Mouse (Mus musculus) embryonic facial prominence, embryonic 12.5 days (tissue): ENCODE data around the gene Fam155a. TPM values are rescaled to one million over a fixed set of nuclear protein-coding genes. Genes with fewer than 3 reads are reported as not detected.

ENCODE experiments used
- ATAC-seq: fragments of 200-750 bp; cut with Nextera tagmentation; 2 replicates; pipeline ENCODE4 v1.8.0; 2017; ENCODE audit not compliant: insufficient number of reproducible peaks, insufficient read depth, low FRiP score, low TSS enrichment
- H3K27ac ChIP-seq: fragments of 300-500 bp; sonication (generic); 2 replicates; pipeline ENCODE4 v1.5.1; 2016; ENCODE audit warnings: mild to moderate bottlenecking
- H3K27me3 ChIP-seq: fragments of 300-500 bp; sonication (generic); 2 replicates; pipeline ENCODE4 v1.6.1; 2016; ENCODE audit warnings: mild to moderate bottlenecking, moderate library complexity
- H3K36me3 ChIP-seq: fragments of 300-500 bp; sonication (generic); 2 replicates; pipeline ENCODE4 v1.6.1; 2016; ENCODE audit warnings: mild to moderate bottlenecking
- H3K4me1 ChIP-seq: fragments of 300-500 bp; sonication (generic); 2 replicates; pipeline ENCODE4 v1.6.1; 2016
- H3K4me2 ChIP-seq: fragments of 300-500 bp; sonication (generic); replicated peaks from 2 replicates; pipeline ENCODE4 v1.6.1; 2016; ENCODE audit warnings: mild to moderate bottlenecking, moderate library complexity
- H3K4me3 ChIP-seq: fragments of 300-500 bp; sonication (generic); 2 replicates; pipeline ENCODE4 v1.5.1; 2016; ENCODE audit warnings: mild to moderate bottlenecking
- H3K9ac ChIP-seq: fragments of 300-500 bp; sonication (generic); 2 replicates; pipeline ENCODE4 v1.6.1; 2016; ENCODE audit warnings: mild to moderate bottlenecking, moderate library complexity
- H3K9me3 ChIP-seq: fragments of 300-500 bp; sonication (generic); 2 replicates; pipeline ENCODE4 v1.6.1; 2016; ENCODE audit warnings: mild to moderate bottlenecking, moderate library complexity
- WGBS: fragments of 180-500 bp; shearing (Covaris S2); methylation state at CpG from one replicate; pipeline ENCODE4 v1.1.7; 2016; 5-methylcytosine and 5-hydroxymethylcytosine counted together
- polyA plus RNA-seq: library from polyadenylated mRNA; unstranded; fragments of >200 nt; fragmentation: Nextera tagmentation; extraction: Ambion mirVana; gene quantifications from 2 replicates; pipeline ENCODE4 v1.2.1, GENCODE M21; 2016

Fam155a gene
- polyA plus RNA-seq, 1 experiment from 2014 or later, result 1.3 TPM

DNA sequence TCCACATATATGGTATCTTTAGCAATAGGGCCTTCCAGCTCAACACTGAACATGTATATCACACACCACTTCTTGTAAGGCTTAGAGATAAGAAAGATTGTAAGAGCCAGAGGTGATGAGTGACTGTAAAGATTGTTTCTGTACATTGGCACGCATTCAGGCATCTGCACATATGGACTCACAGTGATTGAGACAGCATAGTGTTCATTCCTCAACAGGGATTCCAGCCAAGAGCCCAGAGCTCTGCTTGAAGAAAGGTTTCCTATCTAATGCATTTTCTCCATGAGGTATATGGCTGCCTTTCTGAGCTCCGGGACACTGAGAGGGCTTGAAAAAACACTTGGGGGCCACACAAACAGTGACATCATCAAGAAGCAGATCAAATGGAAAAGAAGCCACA lies 438.2 kb downstream of the Fam155a start:
- H3K36me3 ChIP-seq, result no peaks in the 10 kb centered on the region
- no peak for ATAC-seq
- H3K27me3 ChIP-seq, result no peaks in the 10 kb centered on the region
- no peak overlapping the region for H3K4me2 ChIP-seq
- H3K9me3 ChIP-seq, result no peaks in the 10 kb centered on the region
- no peak overlapping the region for H3K27ac ChIP-seq
- H3K9ac ChIP-seq, result no peak overlapping the region
- H3K4me3 ChIP-seq, result no peak overlapping the region
- no peaks in the 10 kb centered on the region for H3K4me1 ChIP-seq
- WGBS, result 95% methylated on average over 2 of the region's 2 CpGs

DNA sequence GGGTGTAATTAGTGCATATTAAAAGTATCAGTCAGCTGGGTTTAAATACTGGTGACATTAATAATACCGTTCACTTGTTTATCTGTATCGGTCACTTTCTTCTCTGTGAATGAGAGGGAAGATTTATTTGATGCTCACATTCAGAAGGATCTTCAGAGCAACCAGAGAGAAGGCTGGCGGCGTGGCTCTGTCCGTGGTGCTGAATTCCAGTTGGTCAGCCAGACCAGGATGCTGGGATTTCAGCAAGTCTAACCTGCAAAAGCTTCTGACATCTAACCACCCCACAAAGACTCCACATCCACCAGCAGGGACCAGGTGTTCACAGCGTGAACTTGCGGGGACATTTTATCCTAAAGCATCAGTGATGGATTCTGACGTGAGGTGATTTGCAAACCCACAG lies 461.5 kb downstream of the Fam155a start:
- ATAC-seq, result no peak
- Histone ChIP-seq H3K27ac (no peak overlapping the region), H3K36me3 (no peaks in the 10 kb centered on the region), H3K27me3 (no peaks in the 10 kb centered on the region), H3K4me3 (no peak overlapping the region), H3K4me1 (no peaks in the 10 kb centered on the region), H3K4me2 (no peak overlapping the region), H3K9me3 (no peaks in the 10 kb centered on the region), H3K9ac (no peak overlapping the region)
- 28% methylated on average over 8 of the region's 8 CpGs for whole genome bisulfite sequencing

DNA sequence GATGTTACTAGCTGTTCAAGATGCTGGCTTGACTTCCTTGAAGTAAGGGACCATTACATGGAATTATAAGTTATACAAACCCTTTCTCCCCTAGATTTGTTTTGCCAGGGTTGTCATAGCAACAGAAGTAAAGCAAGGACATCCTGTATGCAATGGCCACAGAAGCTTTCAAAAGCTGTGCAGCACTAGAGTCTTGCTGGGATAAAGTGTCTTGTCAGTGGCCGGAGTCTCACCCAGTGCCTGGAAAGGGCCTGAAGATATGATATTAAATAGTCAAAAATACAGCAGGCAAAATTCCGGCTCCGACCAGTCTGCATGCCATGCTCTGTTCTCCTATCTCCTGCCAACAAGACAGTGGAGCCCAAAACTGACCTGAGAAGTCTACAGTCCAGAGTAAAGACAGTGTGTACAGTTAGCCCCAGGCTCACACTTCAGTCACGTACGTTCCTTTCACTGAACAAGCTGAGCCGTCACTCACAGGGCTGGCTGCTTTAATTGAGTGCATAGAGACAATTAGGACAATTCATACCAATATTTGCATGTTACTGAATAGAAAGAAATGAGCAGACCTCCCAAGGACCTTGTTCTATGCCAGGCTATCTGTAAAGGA lies 467.3 kb downstream of the Fam155a start:
- Histone ChIP-seq H3K4me3 (no peak overlapping the region), H3K27ac (no peak overlapping the region), H3K4me1 (no peaks in the 10 kb centered on the region), H3K9me3 (no peaks in the 10 kb centered on the region), H3K36me3 (no peaks in the 10 kb centered on the region), H3K9ac (no peak overlapping the region), H3K4me2 (no peak overlapping the region), H3K27me3 (no peaks in the 10 kb centered on the region)
- 75% methylated on average over 6 of the region's 6 CpGs for whole genome bisulfite sequencing
- no peak for ATAC-seq

DNA sequence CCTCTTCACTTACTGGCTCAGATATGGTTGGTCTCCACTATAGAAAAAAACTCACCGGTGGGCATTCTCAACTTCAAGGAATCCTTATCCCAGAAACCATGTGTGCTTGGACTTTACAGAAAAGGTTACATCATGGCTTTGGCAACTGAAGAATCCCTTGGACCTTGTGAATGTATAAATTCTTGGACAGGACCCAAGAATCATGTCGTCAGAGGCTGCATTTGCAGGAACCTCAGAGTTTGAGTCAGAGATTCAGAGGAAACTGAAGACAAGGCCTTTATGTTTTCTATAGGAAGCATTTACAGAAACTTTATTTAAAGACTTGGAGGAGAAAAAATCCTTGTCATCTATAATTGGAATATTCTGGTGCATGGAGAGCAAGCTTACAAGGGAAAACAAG lies 475.9 kb downstream of the Fam155a start:
- H3K9ac ChIP-seq, result no peak overlapping the region
- H3K27ac ChIP-seq, result no peak overlapping the region
- H3K4me3 ChIP-seq, result no peak overlapping the region
- no peaks in the 10 kb centered on the region for H3K27me3 ChIP-seq
- H3K4me2 ChIP-seq, result no peak overlapping the region
- no peaks in the 10 kb centered on the region for H3K9me3 ChIP-seq
- 85% methylated on average over 2 of the region's 2 CpGs for WGBS
- no peaks in the 10 kb centered on the region for H3K4me1 ChIP-seq
- no peaks in the 10 kb centered on the region for H3K36me3 ChIP-seq
- no peak for ATAC-seq

DNA sequence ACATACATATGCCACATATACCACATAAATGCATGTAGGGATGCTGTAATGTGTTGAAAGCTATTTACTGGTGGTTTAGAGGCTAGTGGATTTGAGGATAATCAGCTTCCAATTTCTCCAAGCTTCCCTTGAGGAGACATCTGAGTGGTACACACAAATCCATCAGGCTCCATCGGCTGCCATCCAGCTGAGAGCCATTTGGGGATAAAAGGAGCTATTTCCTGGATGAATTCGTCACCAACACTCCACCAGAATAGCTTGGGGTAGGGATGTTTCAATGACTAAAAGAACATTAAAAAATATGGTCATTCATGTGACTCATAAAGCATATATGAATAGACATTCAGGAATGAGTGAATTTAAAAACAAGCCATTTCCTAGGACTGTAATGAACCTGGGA lies 478.4 kb downstream of the Fam155a start:
- Histone ChIP-seq H3K4me2 (no peak overlapping the region), H3K27me3 (no peaks in the 10 kb centered on the region), H3K4me3 (no peak overlapping the region), H3K4me1 (no peaks in the 10 kb centered on the region), H3K27ac (no peak overlapping the region), H3K36me3 (no peaks in the 10 kb centered on the region), H3K9ac (no peak overlapping the region), H3K9me3 (no peaks in the 10 kb centered on the region)
- no peak for ATAC-seq
- WGBS, result 61% methylated on average over 2 of the region's 2 CpGs

DNA sequence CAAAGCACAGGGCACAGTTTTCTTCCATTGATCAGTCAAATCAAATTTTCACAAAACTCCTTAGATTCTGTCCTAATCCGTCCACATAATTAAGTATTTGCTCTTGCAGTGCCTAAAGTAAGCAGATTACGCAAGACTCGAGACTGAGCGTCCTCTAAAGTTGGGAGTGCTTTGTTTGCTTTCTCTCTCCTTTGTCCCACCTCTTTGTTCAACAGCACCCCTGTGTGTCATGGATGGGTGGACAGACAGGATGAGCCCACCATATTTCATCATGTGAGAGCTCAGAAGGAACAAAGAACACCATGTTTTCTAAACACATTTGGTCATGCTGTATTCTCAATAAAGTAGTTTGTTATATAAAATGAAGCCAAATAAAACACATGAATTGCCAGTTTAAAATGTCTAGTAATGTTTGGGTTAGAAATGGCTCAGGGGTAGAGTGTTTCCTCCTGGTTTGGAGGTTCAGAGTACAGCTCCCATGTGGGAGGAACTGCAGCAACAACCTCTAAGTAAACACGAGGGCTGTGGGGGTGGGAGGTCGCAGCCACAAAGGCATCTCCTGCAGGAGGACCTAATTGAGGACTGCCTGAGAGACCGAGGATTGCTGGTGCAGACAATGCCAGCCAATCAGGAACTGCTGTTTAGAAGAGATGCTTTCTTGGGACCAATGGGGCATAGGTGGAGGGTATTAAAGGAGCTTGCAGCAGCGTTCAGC lies 482.8 kb downstream of the Fam155a start:
- WGBS, result 48% methylated on average over 8 of the region's 8 CpGs

DNA sequence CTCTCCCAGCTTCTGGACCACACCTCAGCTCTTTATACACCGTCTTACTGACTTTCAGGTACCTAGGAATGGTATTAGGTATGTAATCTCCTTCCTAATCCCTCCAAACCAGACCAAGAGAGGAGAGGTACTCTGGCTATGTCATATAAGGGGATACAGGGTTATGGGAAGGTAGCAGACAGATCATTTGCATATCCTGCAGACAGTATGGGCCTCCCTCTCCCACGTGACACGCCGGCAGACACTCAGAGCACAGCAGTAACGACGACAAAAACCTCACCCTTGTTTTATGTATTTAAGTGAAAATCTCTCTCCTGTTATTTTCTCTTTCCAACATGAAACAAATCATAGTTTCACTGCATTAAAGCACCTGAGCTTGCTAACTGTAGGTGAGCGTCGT lies 496.8 kb downstream of the Fam155a start:
- Histone ChIP-seq H3K4me3 (no peak overlapping the region), H3K4me2 (no peak overlapping the region), H3K36me3 (no peaks in the 10 kb centered on the region), H3K9me3 (no peaks in the 10 kb centered on the region), H3K27ac (no peak overlapping the region), H3K4me1 (no peaks in the 10 kb centered on the region), H3K9ac (no peak overlapping the region), H3K27me3 (no peaks in the 10 kb centered on the region)
- WGBS, result 81% methylated on average over 8 of the region's 8 CpGs
- no peak for ATAC-seq

More for the DNA sequence above, 482.8 kb downstream of the Fam155a start:
- Histone ChIP-seq H3K9me3 (no peaks in the 10 kb centered on the region), H3K4me1 (no peaks in the 10 kb centered on the region), H3K9ac (no peak overlapping the region), H3K27ac (no peak overlapping the region), H3K4me3 (no peak overlapping the region), H3K36me3 (no peaks in the 10 kb centered on the region), H3K4me2 (no peak overlapping the region), H3K27me3 (no peaks in the 10 kb centered on the region)
- ATAC-seq, result no peak

DNA sequence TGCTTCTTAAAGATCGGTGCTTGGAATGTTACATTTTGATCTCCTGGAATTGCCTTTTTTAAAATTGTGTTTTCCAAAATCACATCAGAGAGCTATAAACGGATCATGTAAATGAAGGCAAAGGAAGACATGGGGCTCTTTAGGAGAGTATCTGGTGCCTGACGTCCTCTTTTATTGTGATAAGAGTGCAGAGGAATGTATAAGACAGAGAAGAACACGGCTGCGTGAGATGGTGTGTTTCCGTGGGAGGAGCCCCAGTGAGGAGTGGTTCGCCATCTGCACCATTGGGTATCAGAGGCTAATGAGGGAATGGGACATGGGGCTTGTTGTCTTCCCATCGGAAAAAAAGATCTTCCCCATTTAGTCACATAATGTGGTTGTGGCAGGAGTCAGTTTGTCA lies 506.6 kb downstream of the Fam155a start:
- no peak for ATAC-seq
- no peak overlapping the region for H3K4me3 ChIP-seq

DNA sequence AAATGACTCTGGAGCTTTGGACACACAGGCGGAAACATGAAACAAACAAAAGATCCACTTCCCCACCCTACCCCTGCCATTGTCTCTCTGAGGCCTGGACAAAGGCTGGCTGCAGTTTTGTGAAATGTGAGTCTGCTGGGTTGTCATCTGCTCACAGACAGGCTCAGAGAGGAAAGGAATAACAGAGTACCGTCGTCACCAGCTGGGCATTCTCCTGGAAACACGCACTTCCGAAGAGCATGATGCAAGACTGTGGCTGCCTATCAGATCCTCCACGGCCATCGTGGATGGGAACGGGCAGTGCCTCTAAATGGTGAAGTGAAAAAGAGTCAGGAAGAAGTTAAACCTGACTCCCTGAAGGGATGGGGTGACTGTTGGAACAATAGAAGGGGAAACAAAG lies 509.4 kb downstream of the Fam155a start:
- 53% methylated on average over 8 of the region's 8 CpGs for WGBS
- Histone ChIP-seq H3K4me2 (no peak overlapping the region), H3K9me3 (no peaks in the 10 kb centered on the region), H3K9ac (no peak overlapping the region), H3K27me3 (no peaks in the 10 kb centered on the region), H3K27ac (no peak overlapping the region), H3K36me3 (no peaks in the 10 kb centered on the region), H3K4me1 (no peaks in the 10 kb centered on the region), H3K4me3 (no peak overlapping the region)
- no peak for ATAC-seq

More for the DNA sequence above, 506.6 kb downstream of the Fam155a start:
- Histone ChIP-seq H3K27me3 (no peaks in the 10 kb centered on the region), H3K4me1 (no peaks in the 10 kb centered on the region), H3K9me3 (no peaks in the 10 kb centered on the region), H3K36me3 (no peaks in the 10 kb centered on the region), H3K4me2 (no peak overlapping the region), H3K9ac (no peak overlapping the region), H3K27ac (no peak overlapping the region)
- 88% methylated on average over 8 of the region's 8 CpGs for WGBS

DNA sequence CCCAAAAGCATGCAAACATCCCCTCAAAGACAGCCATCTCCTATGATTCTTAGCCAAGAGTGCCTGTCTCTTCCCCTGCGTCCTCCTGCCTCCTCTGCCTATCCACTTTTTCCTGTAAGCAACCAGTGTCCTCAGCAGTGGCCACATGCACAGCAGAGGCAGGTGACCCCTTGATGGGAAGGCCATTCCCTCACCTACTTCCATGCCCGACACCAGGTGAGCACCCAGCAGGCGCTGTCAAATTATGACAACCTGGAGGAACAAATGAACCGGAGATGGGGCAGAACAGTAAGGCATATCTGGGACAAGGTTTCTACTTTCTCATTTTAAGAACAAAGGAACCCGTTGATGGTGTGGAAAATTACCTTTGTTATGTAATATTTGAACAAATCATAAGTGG lies 515.6 kb downstream of the Fam155a start:
- no peak overlapping the region for H3K9ac ChIP-seq
- no peaks in the 10 kb centered on the region for H3K4me1 ChIP-seq
- H3K27me3 ChIP-seq, result no peaks in the 10 kb centered on the region
- WGBS, result 85% methylated on average over 5 of the region's 5 CpGs
- no peak for ATAC-seq
- no peaks in the 10 kb centered on the region for H3K9me3 ChIP-seq
- no peak overlapping the region for H3K4me3 ChIP-seq
- no peak overlapping the region for H3K27ac ChIP-seq
- no peaks in the 10 kb centered on the region for H3K36me3 ChIP-seq
- H3K4me2 ChIP-seq, result no peak overlapping the region

DNA sequence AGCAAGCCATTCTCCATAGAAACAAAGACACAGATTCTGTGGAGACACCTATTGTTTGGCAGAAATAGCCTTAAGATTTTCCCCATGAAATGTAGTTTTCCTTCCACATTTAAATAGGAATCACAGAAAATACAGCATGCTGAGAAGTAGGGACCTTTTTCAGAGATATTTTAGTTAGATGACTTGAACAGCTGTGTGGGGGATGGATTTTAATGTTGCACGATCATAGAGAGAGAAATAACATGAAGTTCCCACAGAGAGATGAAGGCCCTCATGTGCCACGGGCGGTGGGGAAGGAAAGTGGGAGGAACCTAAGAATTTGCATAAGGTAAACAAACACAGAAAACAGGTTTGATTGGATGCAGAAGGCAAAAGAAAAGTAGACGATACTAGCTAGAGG lies 518.0 kb downstream of the Fam155a start:
- Histone ChIP-seq H3K9ac (no peak overlapping the region), H3K36me3 (no peaks in the 10 kb centered on the region), H3K9me3 (no peaks in the 10 kb centered on the region), H3K27ac (no peak overlapping the region), H3K27me3 (no peaks in the 10 kb centered on the region), H3K4me1 (no peaks in the 10 kb centered on the region), H3K4me2 (no peak overlapping the region), H3K4me3 (no peak overlapping the region)
- ATAC-seq, result no peak
- WGBS, result 71% methylated on average over 4 of the region's 4 CpGs

DNA sequence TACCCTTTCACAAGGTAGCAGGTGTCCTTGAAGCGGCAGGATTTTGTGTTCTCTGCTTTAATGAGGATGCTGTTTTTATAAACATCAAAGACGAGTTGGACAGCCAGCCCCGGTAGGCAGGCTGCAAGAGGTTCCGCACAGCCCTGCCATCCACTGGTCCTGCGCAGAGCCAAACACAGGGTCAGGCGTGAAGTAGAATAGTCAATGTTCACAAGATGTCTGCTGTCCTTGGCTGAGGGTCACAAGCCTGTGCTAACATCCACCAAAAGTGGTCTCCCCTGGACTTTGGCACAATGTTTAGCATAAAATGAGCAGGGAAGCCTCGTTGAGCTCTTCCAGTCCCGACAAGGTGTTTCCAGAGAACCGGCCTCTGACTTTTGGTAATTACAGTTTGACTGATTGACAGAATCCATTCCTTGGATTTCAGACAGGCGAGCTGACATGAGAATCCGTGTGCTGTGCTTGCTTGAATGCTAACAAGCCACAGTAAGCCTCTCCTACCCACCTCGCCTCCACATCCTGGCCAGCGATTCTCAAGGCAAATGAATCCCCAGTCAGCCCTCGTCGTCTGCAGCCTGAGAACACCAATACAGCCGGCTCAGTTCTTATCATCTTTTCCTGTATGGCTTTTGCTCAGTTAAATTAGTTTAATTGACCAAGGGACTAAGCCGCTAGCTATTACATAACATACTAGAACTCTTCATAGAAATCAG lies 522.7 kb downstream of the Fam155a start:
- Histone ChIP-seq H3K4me3 (no peak overlapping the region), H3K27me3 (no peaks in the 10 kb centered on the region), H3K36me3 (no peaks in the 10 kb centered on the region), H3K4me2 (no peak overlapping the region), H3K4me1 (no peaks in the 10 kb centered on the region; the same call in 1 of the 2 replicates), H3K9me3 (no peaks in the 10 kb centered on the region), H3K9ac (no peak overlapping the region), H3K27ac (no peak overlapping the region)
- ATAC-seq, result no peak
- WGBS, result 60% methylated on average over 17 of the region's 17 CpGs
